ENCODE assay signal across 8 mouse cellular contexts in genomic region chr5:35739536-35740278, GRCm38 (mm10). TPM values are rescaled to one million over a fixed set of nuclear protein-coding genes. Genes with fewer than 3 reads are reported as not detected.
DNase-seq lines count a peak whose midpoint lies in the region; ATAC-seq and TF ChIP-seq lines count a peak whose summit lies in the region.

Sh3tc1 (minus strand) TSS chr5:35739987.

- H3K4me3 ChIP-seq in heart, embryonic 10.5 days: peak within 1 kb of the TSS; percentile 32
- 0 out of 2 replicates have a peak within 1 kb of the TSS, but pooled peaks have one; percentile 7 for H3K4me3 ChIP-seq in kidney, postnatal 0 days (replicated peaks; ENCODE audit: low read depth, low read length)
- H3K4me3 ChIP-seq in stomach, embryonic 16.5 days (replicated peaks; ENCODE audit: low read length): no peak within 1 kb of the TSS; the same call in 1 of the 2 replicates

- H3K9me3 ChIP-seq in heart, embryonic 10.5 days: no peaks in the 10 kb centered on the region
- H3K9me3 ChIP-seq in kidney, postnatal 0 days (replicated peaks; ENCODE audit: low read length): no peaks in the 10 kb centered on the region
- no peaks in the 10 kb centered on the region for H3K9me3 ChIP-seq in stomach, embryonic 16.5 days (replicated peaks; ENCODE audit: control insufficient read depth, low read length)

- peaks cover 26% of the 10 kb centered on the region for H3K27me3 ChIP-seq in heart, embryonic 10.5 days (ENCODE audit: insufficient read depth, poor library complexity, severe bottlenecking)
- no peaks in the 10 kb centered on the region for H3K27me3 ChIP-seq in kidney, postnatal 0 days (ENCODE audit: insufficient read depth, low read length)
- no peaks in the 10 kb centered on the region for H3K27me3 ChIP-seq in stomach, embryonic 16.5 days (ENCODE audit: control insufficient read depth, insufficient read depth, low read length)

- ATAC-seq in kidney, postnatal 0 days (replicated peaks; ENCODE audit: low FRiP score, low read depth): peak; percentile 85
- peak; percentile 87 for ATAC-seq in stomach, embryonic 16.5 days (ENCODE audit: insufficient read depth, low FRiP score)

- no peak for TF ChIP-seq CTCF in kidney, postnatal 0 days (IDR thresholded peaks at IDR 0.05; ENCODE audit: low read depth)

- WGBS in heart, embryonic 10.5 days: 12% methylated on average over 10 of the region's 10 CpGs
- 35% methylated on average over 10 of the region's 10 CpGs for WGBS in kidney, postnatal 0 days
- 20% methylated on average over 10 of the region's 10 CpGs for WGBS in stomach, embryonic 16.5 days

- DNase-seq in heart, adult 11 months: peak; percentile 95
- DNase-seq in heart, adult 8-10 months (ENCODE audit: low spot score): no peak
- no peak for DNase-seq in heart, embryonic 10.5 days (ENCODE audit: low spot score)
- DNase-seq in kidney, postnatal 0 days (ENCODE audit: low spot score): peak; percentile 36
- no peak for DNase-seq in thymus, postnatal 10 days (ENCODE audit: low spot score in 2 of 2)
- DNase-seq in cerebellum, postnatal 36 days: no peak
- no peak for DNase-seq in spleen, postnatal 4 days (ENCODE audit: low spot score in 2 of 2)

- H3K9ac ChIP-seq in kidney, postnatal 0 days (ENCODE audit: low read depth, low read length): 0 out of 2 replicates have a peak within 1 kb of the TSS, but pooled peaks have one; percentile 13
- H3K9ac ChIP-seq in stomach, embryonic 16.5 days (ENCODE audit: low read length): peak within 1 kb of the TSS; percentile 25

- H3K36me3 ChIP-seq in heart, embryonic 10.5 days: no peaks in the 10 kb centered on the region
- no peaks in the 10 kb centered on the region for H3K36me3 ChIP-seq in kidney, postnatal 0 days (ENCODE audit: insufficient read depth, low read length)
- no peaks in the 10 kb centered on the region for H3K36me3 ChIP-seq in stomach, embryonic 16.5 days (ENCODE audit: control insufficient read depth, insufficient read depth, low read length)

- H3K27ac ChIP-seq in heart, embryonic 10.5 days: peak within 1 kb of the TSS; percentile 69
- peak within 1 kb of the TSS; percentile 80 for H3K27ac ChIP-seq in kidney, postnatal 0 days
- peak within 1 kb of the TSS; percentile 69 for H3K27ac ChIP-seq in stomach, embryonic 16.5 days (ENCODE audit: low read length)

- peak within 1 kb of the TSS; percentile 31 for H3K4me2 ChIP-seq in kidney, postnatal 0 days (ENCODE audit: low read length)
- H3K4me2 ChIP-seq in stomach, embryonic 16.5 days (ENCODE audit: low read depth, low read length): peak within 1 kb of the TSS; percentile 16; the same call in 1 of the 2 replicates

- H3K4me1 ChIP-seq in heart, embryonic 10.5 days: peaks cover 50% of the 10 kb centered on the region
- peaks cover 31% of the 10 kb centered on the region; the same call in 1 of the 2 replicates for H3K4me1 ChIP-seq in kidney, postnatal 0 days (replicated peaks; ENCODE audit: insufficient read depth, low read length)
- H3K4me1 ChIP-seq in stomach, embryonic 16.5 days (ENCODE audit: control insufficient read depth, insufficient read depth, low read length): peaks cover 12% of the 10 kb centered on the region

RNA-seq across cellular contexts. Expression of gene Sh3tc1, which starts in this region (rescaled TPM):
- total RNA-seq in heart, adult 8-10 months (2022): 1 to 10 TPM; 6.5 to 9.1 (median 7.9) TPM
- polyA plus RNA-seq in heart, embryonic 10.5 days (2016; fragmentation: Nextera tagmentation; extraction: Ambion mirVana): 7.8 and 13.1 TPM in 2 replicates
- 19.0 and 21.4 TPM in 2 replicates for polyA plus RNA-seq in kidney, postnatal 0 days (2015; fragmentation: Nextera tagmentation; extraction: Ambion mirVana)
- 6.2 and 9.1 TPM in 2 replicates for polyA plus RNA-seq in stomach, embryonic 16.5 days (2015; fragmentation: Nextera tagmentation; extraction: Ambion mirVana)

Comparison
In these comparisons a context has a peak if more than half of its experiments do, and no peak if none do; other contexts are left out.
1. DNase-seq: peak in heart, adult 11 months (single experiment) and kidney, postnatal 0 days (single experiment); none in heart, adult 8-10 months (single experiment), heart, embryonic 10.5 days (single experiment), thymus, postnatal 10 days (0 of 2), cerebellum, postnatal 36 days (0 of 2) and spleen, postnatal 4 days (0 of 2).
2. Peak in every context shown above with its lines, with median percentiles within 50 percentile points of each other: H3K27ac ChIP-seq.